Mouse (Mus musculus) kidney, adult 2 months (tissue): ENCODE data around the gene Cryz.

Experiments used
- CTCF ChIP-seq: fragments of 200-500 bp; conservative IDR thresholded peaks from 2 replicates; pipeline ENCODE4 v1.5.1; 2011; ENCODE audit warnings: low read depth, mild to moderate bottlenecking, control low read depth, low read length, moderate library complexity, mixed read lengths; ENCODE audit not compliant: insufficient read depth, insufficient read length
- POLR2A ChIP-seq: fragments of 200-500 bp; IDR thresholded peaks from one replicate; pipeline ENCODE4 v1.6.1; 2011; ENCODE audit warnings: low read depth, low read length, control low read depth

- TF ChIP-seq CTCF (no peak), POLR2A (no peak)
Observed at GRCm38 (mm10) chr3:154570029-154570575, 26.4 kb upstream of the Cryz start.
